Mouse (Mus musculus) liver, embryonic 13.5 days (tissue): Measurements from ENCODE around the gene Camsap3. TPM values are rescaled to one million over a fixed set of nuclear protein-coding genes. Genes with fewer than 3 reads are reported as not detected.

ENCODE experiments used
- ATAC-seq: fragments of 200-750 bp; cut with Nextera tagmentation; 2 replicates; pipeline ENCODE4 v1.8.0; 2017; ENCODE audit warnings: low read depth, mild to moderate bottlenecking, moderate number of reproducible peaks, moderate library complexity
- DNase-seq: peaks from one replicate; pipeline ENCODE4 v3.0.0; 2022
- H3K27ac ChIP-seq: fragments of 300-500 bp; sonication (generic); 2 replicates; pipeline ENCODE4 v1.5.1; 2015; ENCODE audit warnings: moderate library complexity, mild to moderate bottlenecking, inconsistent platforms
- H3K27me3 ChIP-seq: fragments of 300-500 bp; sonication (generic); 2 replicates; pipeline ENCODE4 v1.6.1; 2015; ENCODE audit warnings: mild to moderate bottlenecking, inconsistent platforms
- H3K36me3 ChIP-seq: fragments of 300-500 bp; sonication (generic); 2 replicates; pipeline ENCODE4 v1.6.1; 2015; ENCODE audit warnings: mild to moderate bottlenecking, inconsistent platforms
- H3K4me1 ChIP-seq: fragments of 300-500 bp; sonication (generic); replicated peaks from 2 replicates; pipeline ENCODE4 v1.6.1; 2015; ENCODE audit warnings: inconsistent platforms
- H3K4me2 ChIP-seq: fragments of 300-500 bp; sonication (generic); 2 replicates; pipeline ENCODE4 v1.6.1; 2015; ENCODE audit warnings: inconsistent platforms, mild to moderate bottlenecking, moderate library complexity
- H3K4me3 ChIP-seq: fragments of 300-500 bp; sonication (generic); replicated peaks from 2 replicates; pipeline ENCODE4 v1.5.1; 2015; ENCODE audit warnings: mild to moderate bottlenecking, inconsistent platforms
- H3K9ac ChIP-seq: fragments of 300-500 bp; sonication (generic); 2 replicates; pipeline ENCODE4 v1.6.1; 2015; ENCODE audit warnings: mild to moderate bottlenecking, inconsistent platforms
- H3K9me3 ChIP-seq: fragments of 300-500 bp; sonication (generic); replicated peaks from 2 replicates; pipeline ENCODE4 v1.6.1; 2016; ENCODE audit warnings: inconsistent platforms
- WGBS: fragments of 180-500 bp; shearing (Covaris S2); methylation state at CpG from one replicate; pipeline ENCODE4 v1.1.7; 2015; ENCODE audit not compliant: insufficient replicate concordance; 5-methylcytosine and 5-hydroxymethylcytosine counted together
- polyA plus RNA-seq: library from polyadenylated mRNA; unstranded; fragments of >200 nt; fragmentation: Nextera tagmentation; extraction: Ambion mirVana; gene quantifications from 2 replicates; pipeline ENCODE4 v1.2.1, GENCODE M21; 2015

Gene Camsap3
- polyA plus RNA-seq, 1 experiment from 2014 or later = 1.4 TPM

GRCm38 (mm10) chr8:3600401-3600800 is 13.3 kb downstream of the Camsap3 start:
- peaks cover 3% of the 10 kb centered on the region; the same call in 1 of the 2 replicates for H3K36me3 ChIP-seq
- no peak overlapping the region for H3K4me2 ChIP-seq
- H3K4me1 ChIP-seq = 0 out of 2 replicates have a peak, but pooled peaks cover 3% of the 10 kb centered on the region
- no peaks in the 10 kb centered on the region for H3K9me3 ChIP-seq
- H3K27me3 ChIP-seq = no peaks in the 10 kb centered on the region
- ATAC-seq (no peak), DNase-seq (no peak)
- WGBS = 74% methylated on average over 6 of the region's 6 CpGs
- no peak overlapping the region for H3K9ac ChIP-seq
- H3K4me3 ChIP-seq = no peak overlapping the region
- H3K27ac ChIP-seq = no peak overlapping the region

GRCm38 (mm10) chr8:3603439-3603838 is 16.3 kb downstream of the Camsap3 start:
- Histone ChIP-seq H3K27ac (no peak overlapping the region), H3K4me3 (no peak overlapping the region), H3K27me3 (no peaks in the 10 kb centered on the region), H3K9me3 (no peaks in the 10 kb centered on the region), H3K36me3 (peaks cover 15% of the 10 kb centered on the region), H3K4me2 (no peak overlapping the region), H3K9ac (no peak overlapping the region), H3K4me1 (peaks cover 10% of the 10 kb centered on the region; the same call in 1 of the 2 replicates)
- DNase-seq (no peak), ATAC-seq (no peak)
- 70% methylated on average over 13 of the region's 13 CpGs for WGBS

- H3K27me3 ChIP-seq = no peaks in the 10 kb centered on the region
- WGBS = 60% methylated on average over 16 of the region's 16 CpGs
- DNase-seq (no peak), ATAC-seq (0 out of 2 replicates have a peak, but pooled peaks have one; percentile 23)
- H3K4me3 ChIP-seq = no peak overlapping the region
- no peak overlapping the region for H3K27ac ChIP-seq
- no peak overlapping the region for H3K9ac ChIP-seq
- peaks cover 7% of the 10 kb centered on the region; the same call in 1 of the 2 replicates for H3K4me1 ChIP-seq
- peaks cover 46% of the 10 kb centered on the region for H3K36me3 ChIP-seq
- H3K4me2 ChIP-seq = no peak overlapping the region
- no peaks in the 10 kb centered on the region for H3K9me3 ChIP-seq
Observed at GRCm38 (mm10) chr8:3606593-3606992, 19.5 kb downstream of the Camsap3 start.

- Histone ChIP-seq H3K36me3 (peaks cover 58% of the 10 kb centered on the region), H3K4me1 (peaks cover 7% of the 10 kb centered on the region; the same call in 1 of the 2 replicates), H3K4me3 (no peak overlapping the region), H3K9me3 (no peaks in the 10 kb centered on the region), H3K27ac (no peak overlapping the region), H3K27me3 (no peaks in the 10 kb centered on the region), H3K9ac (no peak overlapping the region), H3K4me2 (no peak overlapping the region)
- ATAC-seq (no peak), DNase-seq (no peak)
- WGBS = 84% methylated on average over 7 of the region's 7 CpGs
Observed at GRCm38 (mm10) chr8:3607822-3608221, 20.7 kb downstream of the Camsap3 start.

- Histone ChIP-seq H3K27me3 (no peaks in the 10 kb centered on the region), H3K4me3 (no peak overlapping the region), H3K4me2 (no peak overlapping the region), H3K4me1 (peaks cover 7% of the 10 kb centered on the region; the same call in 1 of the 2 replicates), H3K9me3 (no peaks in the 10 kb centered on the region), H3K36me3 (peaks cover 69% of the 10 kb centered on the region), H3K9ac (no peak overlapping the region), H3K27ac (no peak overlapping the region)
- ATAC-seq (no peak), DNase-seq (no peak)
- WGBS = 82% methylated on average over 12 of the region's 12 CpGs
Observed at GRCm38 (mm10) chr8:3609046-3609815, 22.1 kb downstream of the Camsap3 start.

GRCm38 (mm10) chr8:3609816-3610150 is 22.7 kb downstream of the Camsap3 start:
- ATAC-seq = no peak
- Histone ChIP-seq H3K4me3 (no peak overlapping the region), H3K9ac (no peak overlapping the region), H3K27ac (no peak overlapping the region), H3K36me3 (peaks cover 74% of the 10 kb centered on the region), H3K4me2 (no peak overlapping the region), H3K4me1 (peaks cover 7% of the 10 kb centered on the region; the same call in 1 of the 2 replicates), H3K9me3 (no peaks in the 10 kb centered on the region), H3K27me3 (no peaks in the 10 kb centered on the region)
- WGBS = 81% methylated on average over 6 of the region's 6 CpGs
- no peak for DNase-seq

GRCm38 (mm10) chr8:3621199-3621970 is 34.3 kb downstream of the Camsap3 start, which contains the start of the genes Xab2 and Pet100:
Gene Xab2 (minus strand): TSS chr8:3621316.
Gene Pet100 (plus strand): TSS chr8:3621548.
- Histone ChIP-seq H3K9ac (peak within 1 kb of the TSS; percentile 86), H3K27ac (peak within 1 kb of the TSS; percentile 53), H3K9me3 (no peaks in the 10 kb centered on the region), H3K4me2 (peak within 1 kb of the TSS; percentile 88), H3K27me3 (no peaks in the 10 kb centered on the region), H3K36me3 (peaks cover 32% of the 10 kb centered on the region), H3K4me3 (peak within 1 kb of the TSS; percentile 95), H3K4me1 (peaks cover 32% of the 10 kb centered on the region)
- under 1% methylated on average over 37 of the region's 37 CpGs for WGBS
- ATAC-seq (peak; percentile 97), DNase-seq (peak; percentile 99)

- 59% methylated on average over 8 of the region's 8 CpGs for WGBS
- DNase-seq (no peak), ATAC-seq (no peak)
- Histone ChIP-seq H3K9me3 (no peaks in the 10 kb centered on the region), H3K36me3 (peaks cover 25% of the 10 kb centered on the region), H3K4me3 (peak overlapping the region; percentile 95), H3K9ac (peak overlapping the region; percentile 83), H3K4me1 (peaks cover 32% of the 10 kb centered on the region), H3K4me2 (peak overlapping the region; percentile 80), H3K27me3 (no peaks in the 10 kb centered on the region), H3K27ac (no peak overlapping the region)
Observed at GRCm38 (mm10) chr8:3622119-3622518, 35.0 kb downstream of the Camsap3 start.

GRCm38 (mm10) chr8:3625445-3625844 is 38.4 kb downstream of the Camsap3 start, which contains the start of gene Pcp2:
Gene Pcp2 (minus strand): TSS chr8:3625545.
- WGBS = 54% methylated on average over 1 of the region's 1 CpGs

GRCm38 (mm10) chr8:3626971-3627370 is 39.9 kb downstream of the Camsap3 start:
- Histone ChIP-seq H3K36me3 (peaks cover 8% of the 10 kb centered on the region; the same call in 1 of the 2 replicates), H3K9me3 (no peaks in the 10 kb centered on the region), H3K27ac (no peak overlapping the region), H3K4me1 (peaks cover 24% of the 10 kb centered on the region), H3K9ac (no peak overlapping the region), H3K4me3 (no peak overlapping the region), H3K4me2 (no peak overlapping the region), H3K27me3 (0 out of 2 replicates have a peak, but pooled peaks cover 8% of the 10 kb centered on the region)
- 22% methylated on average over 5 of the region's 5 CpGs for WGBS
- ATAC-seq (no peak), DNase-seq (no peak)

More at GRCm38 (mm10) chr8:3625445-3625844, 38.4 kb downstream of the Camsap3 start, which contains the start of gene Pcp2:
- no peaks in the 10 kb centered on the region for H3K9me3 ChIP-seq
- DNase-seq = no peak
- no peak within 1 kb of the TSS for H3K9ac ChIP-seq
- H3K36me3 ChIP-seq = peaks cover 8% of the 10 kb centered on the region; the same call in 1 of the 2 replicates
- H3K27ac ChIP-seq = no peak within 1 kb of the TSS
- H3K4me1 ChIP-seq = peaks cover 16% of the 10 kb centered on the region
- no peak within 1 kb of the TSS for H3K4me3 ChIP-seq
- ATAC-seq = no peak
- no peak within 1 kb of the TSS for H3K4me2 ChIP-seq
- 0 out of 2 replicates have a peak, but pooled peaks cover 8% of the 10 kb centered on the region for H3K27me3 ChIP-seq

GRCm38 (mm10) chr8:3628014-3628413 is 40.9 kb downstream of the Camsap3 start:
- Histone ChIP-seq H3K27me3 (0 out of 2 replicates have a peak, but pooled peaks cover 8% of the 10 kb centered on the region), H3K9me3 (no peaks in the 10 kb centered on the region), H3K4me3 (no peak overlapping the region), H3K4me1 (peaks cover 24% of the 10 kb centered on the region), H3K4me2 (no peak overlapping the region), H3K36me3 (peaks cover 9% of the 10 kb centered on the region), H3K9ac (no peak overlapping the region), H3K27ac (no peak overlapping the region)
- WGBS = 42% methylated on average over 5 of the region's 5 CpGs
- DNase-seq (peak; percentile 15), ATAC-seq (no peak)
